Mouse (Mus musculus): ENCODE measurements at regions not wholly inside any gene's neighbourhood (a gene's known extent, or its start where the extent isn't known, plus 50 kb on each side); places are given as distances from the start of the nearest gene placed in this dataset.
A peak's percentile ranks its signal among the peaks of the same experiment; 100 is the strongest.
"Not testable (repeated sequence)": the region's sequence is repeated elsewhere in the genome, so short reads cannot be mapped to it uniquely, and the experiment has no call there.

DNA sequence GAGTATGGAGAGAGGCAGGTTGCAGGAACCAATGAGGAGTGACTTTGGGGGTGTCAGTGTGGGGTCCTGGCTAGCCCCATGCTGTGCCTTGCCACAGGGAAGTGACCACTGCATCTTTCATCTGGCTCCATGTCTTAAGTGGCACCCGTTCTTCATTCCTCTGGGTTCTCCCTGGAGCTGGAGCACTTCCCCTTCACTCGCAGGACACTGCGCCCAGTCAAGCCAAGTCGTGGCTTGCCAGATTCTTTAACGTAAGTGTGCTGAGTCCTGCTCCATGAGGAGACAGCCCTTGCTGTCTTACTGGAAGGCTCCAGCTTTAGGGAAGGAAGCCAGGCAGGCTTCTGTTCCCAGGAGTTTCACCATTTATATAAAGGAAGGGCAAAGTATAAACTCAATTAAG lies 279.1 kb upstream of the Cdh4 start:
- Histone ChIP-seq H3K27me3 (no peaks in the 10 kb centered on the region), H3K27ac (no peak overlapping the region), H3K9ac (no peak overlapping the region), H3K4me2 (no peak overlapping the region), H3K4me3 (no peak overlapping the region), H3K36me3 (no peaks in the 10 kb centered on the region), H3K9me3 (peaks cover 5% of the 10 kb centered on the region; the same call in 1 of the 2 replicates), H3K4me1 (0 out of 2 replicates have a peak, but pooled peaks cover 4% of the 10 kb centered on the region)
- WGBS = 82% methylated on average over 5 of the region's 5 CpGs
- no peak for ATAC-seq (ENCODE audit: insufficient number of reproducible peaks, insufficient read depth, low FRiP score, low TSS enrichment, low read depth)

DNA sequence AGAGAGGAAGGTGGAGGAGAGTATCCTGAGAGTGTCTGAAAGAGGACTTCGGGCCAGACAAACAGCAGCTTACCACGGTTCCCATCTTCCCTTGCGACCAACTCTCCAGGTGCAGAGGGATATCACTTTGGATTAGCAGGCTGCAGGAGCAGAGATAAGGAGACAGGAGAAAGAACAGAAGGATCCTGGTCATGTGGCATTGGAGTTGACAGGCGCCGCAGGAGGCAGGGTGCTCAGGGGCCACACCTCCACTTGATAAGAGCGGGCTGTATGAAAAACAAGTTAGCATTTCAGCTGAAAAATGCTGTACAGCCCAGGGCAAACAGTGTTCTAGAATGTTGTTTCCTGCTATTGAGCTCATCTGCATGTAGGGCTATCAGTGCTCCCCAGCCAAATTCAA lies 272.1 kb upstream of the Cdh4 start:
- Histone ChIP-seq H3K9me3 (peaks cover 4% of the 10 kb centered on the region; the same call in 1 of the 2 replicates), H3K4me2 (no peak overlapping the region), H3K9ac (no peak overlapping the region), H3K4me3 (no peak overlapping the region), H3K27me3 (no peaks in the 10 kb centered on the region), H3K27ac (no peak overlapping the region), H3K4me1 (0 out of 2 replicates have a peak, but pooled peaks cover 4% of the 10 kb centered on the region), H3K36me3 (no peaks in the 10 kb centered on the region)
- WGBS = 72% methylated on average over 6 of the region's 6 CpGs
- ATAC-seq (ENCODE audit: insufficient number of reproducible peaks, insufficient read depth, low FRiP score, low TSS enrichment, low read depth) = no peak

DNA sequence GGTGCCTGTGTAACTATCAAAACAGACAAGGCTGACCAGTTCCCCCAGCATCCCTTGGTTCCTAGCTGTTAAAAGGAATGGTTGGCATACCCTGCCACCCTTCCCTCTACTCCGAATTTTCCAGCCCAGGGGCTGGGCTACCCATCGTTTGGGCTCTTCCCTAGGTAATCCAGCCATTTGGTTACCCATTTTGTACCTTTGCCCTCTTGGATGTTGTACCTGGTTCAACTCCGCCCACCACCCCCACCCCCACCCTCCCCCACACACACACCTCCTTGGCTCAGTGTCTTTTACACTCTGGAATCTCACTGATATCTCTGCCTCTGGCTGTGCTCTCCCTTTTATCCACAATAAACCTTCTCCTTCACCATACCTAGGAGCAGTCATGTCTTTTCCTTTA lies 271.6 kb upstream of the Cdh4 start:
- H3K27ac ChIP-seq = no peak overlapping the region
- no peaks in the 10 kb centered on the region for H3K27me3 ChIP-seq
- ATAC-seq (ENCODE audit: insufficient number of reproducible peaks, insufficient read depth, low FRiP score, low TSS enrichment, low read depth) = no peak
- H3K4me3 ChIP-seq = no peak overlapping the region
- 0 out of 2 replicates have a peak, but pooled peaks cover 4% of the 10 kb centered on the region for H3K4me1 ChIP-seq
- H3K4me2 ChIP-seq = no peak overlapping the region
- H3K9me3 ChIP-seq = peaks cover 3% of the 10 kb centered on the region; the same call in 1 of the 2 replicates
- H3K36me3 ChIP-seq = no peaks in the 10 kb centered on the region
- 58% methylated on average over 3 of the region's 3 CpGs for WGBS
- H3K9ac ChIP-seq = no peak overlapping the region

DNA sequence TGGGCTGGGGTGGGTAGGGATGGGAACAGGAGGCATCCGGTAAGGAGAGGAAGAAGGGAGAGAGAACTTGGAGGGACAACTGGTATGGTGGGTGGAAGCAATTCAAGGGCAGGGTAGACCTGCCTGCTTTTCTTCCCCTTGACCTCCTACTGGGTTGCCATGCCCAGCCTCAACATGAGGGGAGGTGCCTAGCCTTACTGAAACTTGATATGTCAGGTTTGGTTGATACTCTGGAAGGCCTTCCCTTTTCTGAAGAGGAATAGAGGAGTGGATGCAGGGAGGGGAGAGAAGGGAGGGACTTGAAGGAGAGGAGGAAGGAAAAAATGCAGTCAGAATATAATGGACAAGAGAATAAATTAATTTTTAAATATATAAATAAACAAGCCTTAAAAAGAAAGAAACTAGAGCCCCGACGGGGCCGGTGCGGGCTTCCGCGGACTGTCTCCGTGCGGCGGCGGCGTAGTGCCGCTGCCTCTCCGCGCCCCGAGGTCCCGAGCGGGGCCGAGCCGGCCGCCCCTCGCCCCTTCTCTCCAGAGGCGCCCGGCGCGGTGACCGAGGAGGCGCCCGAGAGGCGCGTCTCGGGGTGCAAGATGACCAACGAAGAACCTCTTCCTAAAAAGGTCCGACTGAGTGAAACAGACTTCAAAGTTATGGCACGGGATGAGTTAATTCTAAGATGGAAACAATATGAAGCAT lies 265.2 kb upstream of the Cdh4 start:
- not testable (repeated sequence) for H3K9ac ChIP-seq, H3K9me3 ChIP-seq, H3K36me3 ChIP-seq, H3K4me1 ChIP-seq
- 1% methylated on average over 34 of the region's 35 CpGs for WGBS
- H3K4me3 ChIP-seq = peak overlapping the region; percentile 27
- peak overlapping the region; percentile 11; the same call in 1 of the 2 replicates for H3K27ac ChIP-seq
- H3K4me2 ChIP-seq = peak overlapping the region; percentile 56
- 0 out of 2 replicates have a peak, but pooled peaks have one; percentile 32 for ATAC-seq (ENCODE audit: insufficient number of reproducible peaks, insufficient read depth, low FRiP score, low TSS enrichment, low read depth)
- peaks cover 14% of the 10 kb centered on the region for H3K27me3 ChIP-seq

DNA sequence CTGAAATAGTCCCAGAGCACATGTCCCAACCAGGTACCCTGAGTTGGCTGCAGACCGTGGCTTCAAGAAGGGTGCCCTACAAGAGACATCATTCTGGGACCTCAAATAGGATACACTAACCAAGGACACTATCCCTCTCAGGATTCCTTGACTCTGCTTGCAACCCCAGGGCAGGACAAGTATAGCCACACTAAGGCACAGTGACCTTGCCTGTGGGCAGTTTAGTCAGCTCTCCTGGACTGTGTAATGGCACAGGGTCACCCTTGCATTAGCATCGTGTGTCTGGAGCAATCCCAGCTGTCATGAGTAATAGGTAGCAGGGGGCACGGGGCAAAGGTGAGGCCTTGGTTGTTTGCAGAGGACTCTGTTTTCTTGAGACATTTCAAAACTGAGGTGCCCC lies 260.9 kb upstream of the Cdh4 start:
- peaks cover 6% of the 10 kb centered on the region; the same call in 1 of the 2 replicates for H3K4me1 ChIP-seq
- 46% methylated on average over 3 of the region's 3 CpGs for WGBS
- no peak overlapping the region for H3K4me3 ChIP-seq
- H3K4me2 ChIP-seq = no peak overlapping the region
- H3K27me3 ChIP-seq = peaks cover 14% of the 10 kb centered on the region
- no peak overlapping the region for H3K27ac ChIP-seq
- H3K9me3 ChIP-seq = no peaks in the 10 kb centered on the region
- no peak overlapping the region for H3K9ac ChIP-seq
- no peaks in the 10 kb centered on the region for H3K36me3 ChIP-seq
- ATAC-seq (ENCODE audit: insufficient number of reproducible peaks, insufficient read depth, low FRiP score, low TSS enrichment, low read depth) = no peak

- Histone ChIP-seq H3K36me3 (no peaks in the 10 kb centered on the region), H3K9me3 (no peaks in the 10 kb centered on the region), H3K27ac (no peak overlapping the region), H3K4me1 (peaks cover 6% of the 10 kb centered on the region; the same call in 1 of the 2 replicates), H3K9ac (no peak overlapping the region), H3K4me2 (no peak overlapping the region), H3K27me3 (peaks cover 9% of the 10 kb centered on the region), H3K4me3 (no peak overlapping the region)
- no peak for ATAC-seq (ENCODE audit: insufficient number of reproducible peaks, insufficient read depth, low FRiP score, low TSS enrichment, low read depth)
- 64% methylated on average over 4 of the region's 4 CpGs for WGBS
These were observed 260.1 kb upstream of the Cdh4 start for GRCm38 (mm10) chr2:179182123-179182522.

- Histone ChIP-seq H3K4me1 (no peaks in the 10 kb centered on the region), H3K9me3 (no peaks in the 10 kb centered on the region), H3K4me2 (no peak overlapping the region), H3K27me3 (peaks cover 6% of the 10 kb centered on the region), H3K27ac (no peak overlapping the region), H3K9ac (no peak overlapping the region), H3K4me3 (no peak overlapping the region), H3K36me3 (no peaks in the 10 kb centered on the region)
- 72% methylated on average over 6 of the region's 6 CpGs for WGBS
- ATAC-seq (ENCODE audit: insufficient number of reproducible peaks, insufficient read depth, low FRiP score, low TSS enrichment, low read depth) = no peak
These were observed 249.2 kb upstream of the Cdh4 start for GRCm38 (mm10) chr2:179192906-179193496.

- H3K36me3 ChIP-seq = no peaks in the 10 kb centered on the region
- no peak overlapping the region for H3K4me2 ChIP-seq
- WGBS = 41% methylated on average over 9 of the region's 9 CpGs
- H3K9ac ChIP-seq = no peak overlapping the region
- no peaks in the 10 kb centered on the region for H3K4me1 ChIP-seq
- ATAC-seq (ENCODE audit: insufficient number of reproducible peaks, insufficient read depth, low FRiP score, low TSS enrichment, low read depth) = no peak
- H3K27me3 ChIP-seq = peaks cover 6% of the 10 kb centered on the region
- H3K9me3 ChIP-seq = no peaks in the 10 kb centered on the region
- no peak overlapping the region for H3K27ac ChIP-seq
- no peak overlapping the region for H3K4me3 ChIP-seq
These were observed 248.6 kb upstream of the Cdh4 start for GRCm38 (mm10) chr2:179193507-179194160.

DNA sequence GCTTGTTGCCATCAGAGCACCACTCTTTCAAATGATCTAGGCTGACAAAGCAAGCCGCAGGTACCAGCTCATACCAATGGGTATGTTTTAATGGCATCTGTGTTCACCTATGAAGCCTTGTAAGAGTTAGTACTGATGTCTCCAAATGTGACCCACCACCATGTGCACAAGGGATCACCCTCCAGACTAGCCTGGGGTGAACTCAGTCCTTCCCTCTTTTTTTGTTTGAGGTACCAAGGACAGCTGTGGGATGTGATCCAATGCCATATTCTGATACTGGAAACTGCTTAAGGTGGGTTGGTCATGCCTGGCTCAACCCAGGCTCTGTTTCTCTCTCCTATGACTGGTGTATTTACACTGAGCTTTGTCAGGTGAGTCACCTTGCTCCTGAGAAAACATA lies 244.8 kb upstream of the Cdh4 start:
- no peaks in the 10 kb centered on the region for H3K4me1 ChIP-seq
- 91% methylated on average over 1 of the region's 1 CpGs for WGBS
- H3K9ac ChIP-seq = no peak overlapping the region
- H3K27ac ChIP-seq = no peak overlapping the region
- H3K4me3 ChIP-seq = no peak overlapping the region
- no peaks in the 10 kb centered on the region for H3K9me3 ChIP-seq
- H3K4me2 ChIP-seq = no peak overlapping the region
- peaks cover 6% of the 10 kb centered on the region for H3K27me3 ChIP-seq
- H3K36me3 ChIP-seq = no peaks in the 10 kb centered on the region
- no peak for ATAC-seq (ENCODE audit: insufficient number of reproducible peaks, insufficient read depth, low FRiP score, low TSS enrichment, low read depth)

- Histone ChIP-seq H3K4me1 (no peaks in the 10 kb centered on the region), H3K4me3 (no peak overlapping the region), H3K36me3 (no peaks in the 10 kb centered on the region), H3K27me3 (no peaks in the 10 kb centered on the region; the same call in none of the 2 replicates), H3K9me3 (no peaks in the 10 kb centered on the region), H3K9ac (no peak overlapping the region), H3K4me2 (no peak overlapping the region), H3K27ac (no peak overlapping the region)
- 6% methylated on average over 5 of the region's 6 CpGs for WGBS
- no peak for ATAC-seq (ENCODE audit: insufficient number of reproducible peaks, insufficient read depth, low FRiP score, low TSS enrichment, low read depth)
These were observed 241.7 kb upstream of the Cdh4 start for GRCm38 (mm10) chr2:179200495-179200894.

- Histone ChIP-seq H3K9me3 (no peaks in the 10 kb centered on the region), H3K27ac (no peak overlapping the region), H3K4me1 (no peaks in the 10 kb centered on the region), H3K27me3 (0 out of 2 replicates have a peak, but pooled peaks cover 8% of the 10 kb centered on the region), H3K9ac (no peak overlapping the region), H3K36me3 (no peaks in the 10 kb centered on the region), H3K4me3 (no peak overlapping the region), H3K4me2 (no peak overlapping the region)
- no peak for ATAC-seq (ENCODE audit: insufficient number of reproducible peaks, insufficient read depth, low FRiP score, low TSS enrichment, low read depth)
- 78% methylated on average over 10 of the region's 10 CpGs for WGBS
These were observed 231.9 kb upstream of the Cdh4 start for GRCm38 (mm10) chr2:179210164-179210805.
